Mouse (Mus musculus) yolk sac, embryonic 10.5 days (tissue): Measurements from ENCODE around the gene Papola.

ENCODE experiments used
- DNase-seq: peaks from one replicate; pipeline ENCODE4 v3.0.0-alpha.2; 2017; ENCODE audit warnings: low spot score

Papola gene

DNA sequence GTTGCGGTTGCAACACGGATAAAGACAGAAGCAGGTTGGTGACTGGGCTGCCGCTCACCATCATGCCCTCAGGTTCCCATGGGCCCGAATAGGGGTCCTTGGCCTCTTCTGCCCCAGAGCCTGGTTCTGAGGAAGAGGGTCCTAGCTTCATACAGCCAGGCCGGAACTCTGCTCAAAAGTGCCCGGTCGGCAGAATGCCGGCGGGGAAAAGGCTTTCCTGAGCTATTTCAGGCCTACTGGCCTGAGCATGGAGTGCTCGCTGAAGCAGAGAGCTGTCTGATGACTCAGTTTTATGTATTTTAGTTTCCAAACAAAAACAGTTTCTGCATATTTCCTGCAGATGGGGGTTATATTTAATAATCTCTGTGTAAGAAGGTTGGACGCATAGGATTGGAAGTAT, 78.9 kb downstream of the Papola start:
- no peak for DNase-seq

DNA sequence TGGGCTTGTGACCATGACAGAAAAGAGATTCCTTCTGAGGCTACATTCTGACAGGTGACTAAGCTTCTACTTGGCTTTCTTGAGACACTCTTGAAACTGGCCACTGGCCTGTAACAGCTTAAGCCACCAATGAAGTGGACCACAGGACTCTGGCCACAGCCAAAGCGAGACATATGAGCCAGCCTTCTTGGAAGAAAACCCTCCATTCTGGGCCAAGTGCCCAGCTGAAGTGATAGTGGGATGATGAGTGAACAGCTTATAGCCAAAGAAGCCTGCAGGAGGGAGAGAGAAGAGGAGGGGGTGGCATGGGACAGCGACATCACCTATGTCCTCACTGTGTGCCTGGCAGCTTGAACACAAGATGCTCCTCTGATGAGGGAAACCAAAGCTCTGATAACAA, 83.2 kb downstream of the Papola start:
- DNase-seq = no peak

DNA sequence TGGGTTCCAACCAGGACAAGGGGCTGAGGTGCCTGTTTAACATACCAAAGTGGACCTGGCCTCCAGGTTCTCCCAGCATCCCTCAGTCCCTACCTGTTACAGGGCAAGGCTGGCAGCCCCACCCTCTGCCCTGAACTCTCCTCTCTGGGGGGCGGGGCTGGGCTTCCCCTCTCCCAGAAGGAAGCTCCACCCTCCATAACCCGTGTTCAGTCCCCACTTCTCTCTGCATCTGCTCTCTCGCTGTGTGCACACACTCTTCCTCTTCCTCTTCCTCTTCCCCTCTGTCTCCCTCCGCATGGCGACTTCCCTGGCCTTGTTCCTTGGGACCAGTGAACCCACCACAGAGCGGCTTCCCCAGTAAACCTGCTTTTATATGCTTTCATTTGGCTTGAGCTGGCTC, 84.7 kb downstream of the Papola start:
- DNase-seq = no peak

DNA sequence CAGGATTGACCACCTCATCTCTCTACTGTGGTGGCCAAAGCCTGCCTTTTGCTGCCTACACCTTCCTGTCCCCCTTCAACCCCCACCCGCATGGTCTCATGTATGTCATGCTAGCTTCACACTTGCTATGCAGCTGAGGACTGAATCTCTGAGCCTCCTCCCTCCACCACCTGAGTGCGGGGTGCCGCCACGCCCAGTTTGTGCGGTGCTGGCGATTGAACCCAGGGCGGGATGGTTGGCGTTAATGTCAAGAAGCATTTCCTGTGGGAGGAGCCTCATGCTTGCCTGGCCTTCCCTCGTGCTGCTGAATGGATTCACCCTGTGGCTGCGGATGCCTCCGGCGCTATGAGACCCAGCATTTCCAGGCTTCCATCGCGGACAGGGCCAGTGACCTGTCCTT, 85.2 kb downstream of the Papola start:
- no peak for DNase-seq

DNA sequence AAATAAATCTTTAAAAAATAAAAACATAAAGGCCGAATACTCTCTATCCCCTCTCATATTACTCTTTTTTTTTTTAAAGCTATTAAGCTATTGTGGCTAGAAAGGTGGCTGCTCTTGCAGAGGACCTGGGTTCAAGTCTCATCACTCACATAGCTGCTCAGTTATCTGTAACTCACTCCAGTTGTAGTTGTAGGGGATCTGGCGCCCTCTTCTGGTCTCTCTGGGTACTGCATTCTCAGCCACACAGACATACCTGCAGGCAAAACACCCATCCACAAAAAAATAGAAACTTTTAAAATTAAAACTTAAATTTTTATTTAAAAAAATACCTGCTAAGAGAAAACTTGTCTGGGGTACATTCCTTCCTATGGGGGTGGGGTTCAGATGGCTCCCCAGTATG, 88.8 kb downstream of the Papola start:
- no peak for DNase-seq

DNA sequence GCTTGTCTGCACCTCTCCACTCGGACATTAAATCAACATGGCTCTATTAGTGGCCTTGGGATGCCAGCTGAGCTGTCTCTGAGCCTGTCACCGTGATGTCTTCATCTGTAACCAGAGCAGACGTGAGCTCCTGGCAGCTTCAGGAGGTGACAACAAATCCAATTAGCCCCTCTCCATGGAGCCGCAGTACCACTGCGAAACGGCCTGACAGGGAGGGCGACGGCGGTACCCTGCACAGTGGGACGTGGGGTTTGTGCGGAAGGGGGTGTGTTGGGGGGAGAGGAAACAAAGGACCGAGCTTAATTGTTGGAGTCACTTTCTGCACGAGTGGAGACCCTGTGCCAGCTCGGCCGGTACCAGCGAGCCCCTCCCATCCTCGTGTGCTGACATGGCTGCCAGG, 90.6 kb downstream of the Papola start:
- no peak for DNase-seq

DNA sequence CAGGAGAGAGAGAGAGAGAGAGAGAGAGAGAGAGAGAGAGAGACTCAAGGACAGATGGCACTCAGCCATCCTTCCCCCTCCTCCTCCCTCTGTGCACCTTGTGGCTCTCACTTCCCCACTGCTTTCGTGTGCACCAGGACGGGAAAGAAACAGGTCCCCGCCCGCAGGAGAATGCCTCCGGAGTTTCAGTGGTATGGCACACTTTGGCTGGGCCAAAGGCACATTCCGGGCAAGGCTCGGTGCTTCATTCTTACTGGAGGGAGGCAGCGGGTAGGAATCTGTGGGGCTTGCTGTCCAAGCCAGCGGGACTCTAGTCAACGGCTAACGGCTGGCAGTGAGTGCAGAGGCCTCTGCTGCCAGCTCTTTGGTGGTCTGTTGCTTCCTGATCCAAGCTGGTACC, 92.0 kb downstream of the Papola start:
- DNase-seq = no peak

DNA sequence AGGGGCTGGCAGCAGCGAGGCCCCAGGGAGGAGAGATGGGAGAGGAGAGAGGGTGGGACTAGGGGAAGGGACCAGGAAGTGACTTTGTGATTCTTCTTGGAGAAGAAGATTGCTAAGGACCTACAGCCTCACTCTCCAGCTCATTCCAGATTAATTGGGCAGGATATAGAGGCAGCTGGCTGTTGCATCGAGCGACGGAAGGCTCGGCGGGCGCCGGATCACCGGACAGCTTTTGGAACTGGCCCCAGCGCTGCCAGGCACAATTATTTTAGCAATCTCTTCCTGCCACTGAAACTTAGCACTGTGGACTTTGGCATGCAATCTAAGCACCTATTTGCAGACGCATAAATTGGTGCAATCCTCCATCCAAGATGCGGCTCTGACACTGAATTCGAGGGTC, 92.4 kb downstream of the Papola start:
- no peak for DNase-seq

DNA sequence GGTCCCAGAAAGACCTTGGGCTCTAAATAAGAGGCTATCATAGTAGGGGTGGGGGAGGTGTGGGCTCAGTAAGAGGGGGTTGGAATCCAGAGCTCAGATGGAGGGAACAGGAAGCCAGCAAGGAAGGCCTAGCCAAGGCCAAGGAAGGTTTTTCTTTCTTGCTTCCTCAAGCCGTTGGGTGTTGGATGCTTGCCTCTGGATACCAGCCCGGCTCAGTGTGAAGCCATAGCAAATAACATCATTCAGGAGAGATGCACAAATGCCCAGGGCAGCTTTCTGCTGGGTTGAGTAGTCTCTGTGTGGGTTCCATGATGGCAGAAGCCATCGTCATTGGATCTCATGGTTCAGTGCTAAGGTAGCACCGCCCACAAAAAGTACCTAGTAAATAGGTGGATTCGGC, 94.3 kb downstream of the Papola start:
- no peak for DNase-seq

DNA sequence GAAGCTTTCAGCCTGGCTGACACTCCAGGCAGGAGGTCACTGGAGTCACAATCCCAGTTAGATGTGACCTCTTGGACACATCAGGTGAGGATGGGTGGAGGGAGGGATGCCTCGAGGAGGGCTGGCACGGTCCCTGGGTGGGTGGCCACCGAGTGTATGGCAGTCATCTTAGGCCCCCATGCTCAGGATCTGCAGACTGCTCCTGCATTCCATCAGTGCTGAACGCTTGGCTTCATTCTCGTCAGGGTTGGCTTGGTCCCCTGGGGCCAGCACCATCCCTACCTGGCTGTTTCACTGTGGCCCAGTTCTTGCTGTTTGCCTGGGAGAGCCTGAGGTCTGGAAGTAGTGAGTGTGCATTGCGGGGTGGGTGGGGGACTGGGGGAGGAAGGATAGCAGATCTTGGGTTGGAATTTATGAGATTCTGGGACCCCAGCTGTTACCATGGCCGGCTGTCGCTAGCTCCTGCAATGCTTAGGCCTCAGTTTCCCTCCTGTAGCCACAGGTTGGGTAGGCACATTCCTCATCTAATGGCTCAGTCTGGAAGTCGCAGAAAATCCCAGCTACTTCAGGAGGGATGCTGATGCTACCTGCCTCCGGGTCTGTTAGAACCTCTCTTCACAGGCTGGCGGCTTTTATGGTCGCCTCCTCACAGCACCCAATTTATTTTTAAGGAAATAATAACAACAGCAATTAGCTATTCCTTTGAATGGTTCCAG, 99.5 kb downstream of the Papola start:
- DNase-seq = no peak

DNA sequence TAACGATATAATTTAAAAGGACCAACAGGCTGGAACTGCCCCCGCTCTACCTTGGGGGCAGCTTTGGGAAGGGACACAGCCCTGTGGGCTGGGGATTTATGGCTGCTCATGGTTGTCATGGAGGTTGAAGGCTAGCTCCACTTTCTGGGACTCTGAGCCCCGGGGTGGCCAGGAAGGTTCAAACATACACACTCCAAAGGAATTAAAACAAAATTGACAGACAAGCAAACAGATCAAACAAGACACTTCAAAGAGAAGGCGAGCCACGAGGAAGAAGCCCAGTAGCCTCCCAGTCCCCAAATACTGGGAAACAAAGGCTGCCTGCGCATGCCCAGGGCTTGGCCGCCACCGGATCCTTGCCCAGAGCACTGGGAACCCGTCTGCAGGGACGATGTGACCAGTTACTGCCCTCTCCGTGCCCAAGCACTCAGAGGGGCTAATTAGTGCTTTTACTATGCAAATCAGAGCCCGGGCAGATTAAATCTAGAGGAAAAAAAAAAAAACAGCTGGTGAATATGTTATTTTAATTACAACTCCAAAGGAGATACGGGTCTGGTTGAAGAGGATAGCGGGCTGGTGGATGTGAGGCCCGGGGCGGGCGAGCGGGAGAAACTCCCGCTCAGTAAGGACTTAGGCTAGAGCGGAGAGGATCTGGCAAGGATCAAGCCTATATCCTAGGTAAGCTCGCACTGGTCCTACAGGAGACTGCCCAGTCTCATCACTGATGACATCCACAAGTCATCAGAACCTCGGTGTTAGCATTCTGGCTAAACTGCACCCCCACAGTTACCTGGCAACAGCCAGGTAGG, 100.2 kb downstream of the Papola start:
- no peak for DNase-seq
